Mouse (Mus musculus) myocyte (in vitro differentiated cells): ENCODE data around the gene Slc44a5.

Source experiments
- CEBPB ChIP-seq: IDR thresholded peaks from 2 replicates; pipeline ENCODE4 v1.6.1; 2011; ENCODE audit warnings: mild to moderate bottlenecking, moderate library complexity; ENCODE audit not compliant: poor library complexity, insufficient read depth, severe bottlenecking
- MAX ChIP-seq: IDR thresholded peaks from one replicate; pipeline ENCODE4 v1.6.1; 2011; ENCODE audit warnings: low read depth, mild to moderate bottlenecking, control low read depth
- POLR2A ChIP-seq: IDR thresholded peaks from one replicate; pipeline ENCODE4 v1.6.1; 2011; ENCODE audit warnings: low read depth, mild to moderate bottlenecking, control low read depth, moderate library complexity; ENCODE audit not compliant: insufficient read length
- POLR2AphosphoS2 ChIP-seq: IDR thresholded peaks from one replicate; pipeline ENCODE4 v1.6.1; 2011; ENCODE audit warnings: low read depth, control low read depth; ENCODE audit not compliant: insufficient read length
- TCF3 ChIP-seq: IDR thresholded peaks from one replicate; pipeline ENCODE4 v1.6.1; 2011; ENCODE audit warnings: low read depth, control low read depth; ENCODE audit not compliant: insufficient read length

DNA sequence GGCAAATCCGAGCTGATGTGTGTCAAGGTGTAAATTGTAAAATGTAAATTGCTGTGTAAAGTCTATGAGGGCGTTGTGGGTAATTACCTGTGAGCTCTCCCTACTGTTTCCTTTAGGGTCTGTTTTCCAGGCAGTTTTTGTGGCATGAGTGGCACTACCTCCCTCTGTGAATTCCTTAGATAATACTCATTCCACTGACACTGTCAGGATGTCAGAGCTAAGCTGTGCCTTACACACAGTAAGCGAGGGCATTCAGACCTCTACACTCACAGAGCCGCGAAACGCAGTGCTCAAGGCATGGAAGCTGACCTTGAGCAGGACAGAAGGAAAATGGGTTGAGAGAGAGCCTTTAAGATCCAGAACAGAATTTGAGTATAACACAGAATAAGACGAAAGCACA is 80.1 kb downstream of the Slc44a5 start:
- TF ChIP-seq POLR2A (no peak), MAX (no peak), CEBPB (no peak), POLR2AphosphoS2 (no peak), TCF3 (no peak)
